Mouse (Mus musculus): ENCODE measurements around the gene Ppp4r4. TPM values are rescaled to one million over a fixed set of nuclear protein-coding genes. Genes with fewer than 3 reads are reported as not detected.

The Ppp4r4 gene
- polyA plus RNA-seq, 1 experiment = 0.09 TPM

GRCm38 (mm10) chr12:103543351-103543750 lies 11.3 kb downstream of the Ppp4r4 start:
- no peaks in the 10 kb centered on the region for H3K79me2 ChIP-seq (ENCODE audit: control insufficient read depth, insufficient read depth)
- no peaks in the 10 kb centered on the region for H3K79me3 ChIP-seq (ENCODE audit: low read depth)
- no peak overlapping the region for H3K4me3 ChIP-seq (ENCODE audit: insufficient read depth, poor library complexity, severe bottlenecking)
- no peaks in the 10 kb centered on the region for H3K27me3 ChIP-seq (ENCODE audit: control insufficient read depth, insufficient read depth, insufficient read length)
- no peak for TF ChIP-seq CTCF (IDR thresholded peaks at IDR 0.05; ENCODE audit: control insufficient read depth, insufficient read depth, insufficient read length)
- TF ChIP-seq FOSL1 (IDR thresholded peaks at IDR 0.05; ENCODE audit: insufficient read depth, low read length, poor library complexity, severe bottlenecking) = no peak
- no peak for TF ChIP-seq MYOD1 (IDR thresholded peaks at IDR 0.05; ENCODE audit: control insufficient read depth, insufficient read length, low read depth)
- no peak for TF ChIP-seq CEBPB (IDR thresholded peaks at IDR 0.05; ENCODE audit: low read depth)
- TF ChIP-seq MYOG (IDR thresholded peaks at IDR 0.05; ENCODE audit: control insufficient read depth, extremely low read depth, insufficient read length) = no peak
- TF ChIP-seq USF1 (IDR thresholded peaks at IDR 0.05; ENCODE audit: low read depth) = no peak
- no peak for TF ChIP-seq MAX (IDR thresholded peaks at IDR 0.05)
- H3K36me3 ChIP-seq (ENCODE audit: control insufficient read depth, insufficient read depth) = no peaks in the 10 kb centered on the region
- no peak overlapping the region for H3ac ChIP-seq (ENCODE audit: control insufficient read depth, insufficient read length, low read depth)

GRCm38 (mm10) chr12:103544213-103544612 lies 12.1 kb downstream of the Ppp4r4 start:
- Histone ChIP-seq H3K79me2 (ENCODE audit: control insufficient read depth, insufficient read depth) (no peaks in the 10 kb centered on the region), H3K79me3 (ENCODE audit: low read depth) (no peaks in the 10 kb centered on the region), H3K36me3 (ENCODE audit: control insufficient read depth, insufficient read depth) (no peaks in the 10 kb centered on the region), H3ac (ENCODE audit: control insufficient read depth, insufficient read length, low read depth) (no peak overlapping the region), H3K27me3 (ENCODE audit: control insufficient read depth, insufficient read depth, insufficient read length) (no peaks in the 10 kb centered on the region), H3K4me3 (ENCODE audit: insufficient read depth, poor library complexity, severe bottlenecking) (no peak overlapping the region)
- no peak for TF ChIP-seq CTCF (IDR thresholded peaks at IDR 0.05; ENCODE audit: control insufficient read depth, insufficient read depth, insufficient read length)
- no peak for TF ChIP-seq CEBPB (IDR thresholded peaks at IDR 0.05; ENCODE audit: low read depth)
- TF ChIP-seq MYOG (IDR thresholded peaks at IDR 0.05; ENCODE audit: control insufficient read depth, extremely low read depth, insufficient read length) = no peak
- no peak for TF ChIP-seq MYOD1 (IDR thresholded peaks at IDR 0.05; ENCODE audit: control insufficient read depth, insufficient read length, low read depth)
- TF ChIP-seq MAX (IDR thresholded peaks at IDR 0.05) = no peak
- TF ChIP-seq FOSL1 (IDR thresholded peaks at IDR 0.05; ENCODE audit: insufficient read depth, low read length, poor library complexity, severe bottlenecking) = no peak
- no peak for TF ChIP-seq USF1 (IDR thresholded peaks at IDR 0.05; ENCODE audit: low read depth)

DNA sequence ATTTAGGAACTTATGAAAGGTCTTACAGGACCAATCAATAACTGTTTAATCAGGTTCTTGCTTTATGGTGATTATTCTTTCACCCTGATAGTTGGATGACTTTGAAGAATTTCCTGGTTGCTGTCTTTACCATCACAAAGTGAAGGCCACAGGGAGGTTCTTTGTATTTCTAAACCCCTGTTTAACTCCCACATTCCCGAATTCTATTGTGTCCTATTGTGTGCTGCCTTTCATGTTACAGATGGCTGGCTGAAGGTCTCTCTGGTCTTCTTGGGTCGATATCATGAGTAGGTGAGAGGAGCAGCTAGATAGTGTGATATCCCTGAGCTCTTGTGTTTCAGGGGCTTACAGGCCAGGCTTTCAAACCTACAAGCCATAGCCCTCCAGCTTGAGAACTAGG lies 15.4 kb downstream of the Ppp4r4 start:
- no peaks in the 10 kb centered on the region for H3K27me3 ChIP-seq (ENCODE audit: control insufficient read depth, insufficient read depth, insufficient read length)
- H3K79me2 ChIP-seq (ENCODE audit: control insufficient read depth, insufficient read depth) = no peaks in the 10 kb centered on the region
- H3ac ChIP-seq (ENCODE audit: control insufficient read depth, insufficient read length, low read depth) = no peak overlapping the region
- no peaks in the 10 kb centered on the region for H3K36me3 ChIP-seq (ENCODE audit: control insufficient read depth, insufficient read depth)
- TF ChIP-seq CTCF (IDR thresholded peaks at IDR 0.05; ENCODE audit: control insufficient read depth, insufficient read depth, insufficient read length) = no peak
- H3K79me3 ChIP-seq (ENCODE audit: low read depth) = no peaks in the 10 kb centered on the region
- H3K4me3 ChIP-seq (ENCODE audit: insufficient read depth, poor library complexity, severe bottlenecking) = no peak overlapping the region

- Histone ChIP-seq H3K27me3 (ENCODE audit: control insufficient read depth, insufficient read depth, insufficient read length) (no peaks in the 10 kb centered on the region), H3ac (ENCODE audit: control insufficient read depth, insufficient read length, low read depth) (no peak overlapping the region), H3K4me3 (ENCODE audit: insufficient read depth, poor library complexity, severe bottlenecking) (no peak overlapping the region), H3K79me2 (ENCODE audit: control insufficient read depth, insufficient read depth) (no peaks in the 10 kb centered on the region), H3K36me3 (ENCODE audit: control insufficient read depth, insufficient read depth) (no peaks in the 10 kb centered on the region), H3K79me3 (ENCODE audit: low read depth) (no peaks in the 10 kb centered on the region)
- TF ChIP-seq USF1 (IDR thresholded peaks at IDR 0.05; ENCODE audit: low read depth) (no peak), MAX (IDR thresholded peaks at IDR 0.05) (no peak), CEBPB (IDR thresholded peaks at IDR 0.05; ENCODE audit: low read depth) (no peak), MYOG (IDR thresholded peaks at IDR 0.05; ENCODE audit: control insufficient read depth, extremely low read depth, insufficient read length) (no peak), CTCF (IDR thresholded peaks at IDR 0.05; ENCODE audit: control insufficient read depth, insufficient read depth, insufficient read length) (no peak), MYOD1 (IDR thresholded peaks at IDR 0.05; ENCODE audit: control insufficient read depth, insufficient read length, low read depth) (no peak), FOSL1 (IDR thresholded peaks at IDR 0.05; ENCODE audit: insufficient read depth, low read length, poor library complexity, severe bottlenecking) (no peak)
Observed at GRCm38 (mm10) chr12:103548526-103548925, 16.4 kb downstream of the Ppp4r4 start.

DNA sequence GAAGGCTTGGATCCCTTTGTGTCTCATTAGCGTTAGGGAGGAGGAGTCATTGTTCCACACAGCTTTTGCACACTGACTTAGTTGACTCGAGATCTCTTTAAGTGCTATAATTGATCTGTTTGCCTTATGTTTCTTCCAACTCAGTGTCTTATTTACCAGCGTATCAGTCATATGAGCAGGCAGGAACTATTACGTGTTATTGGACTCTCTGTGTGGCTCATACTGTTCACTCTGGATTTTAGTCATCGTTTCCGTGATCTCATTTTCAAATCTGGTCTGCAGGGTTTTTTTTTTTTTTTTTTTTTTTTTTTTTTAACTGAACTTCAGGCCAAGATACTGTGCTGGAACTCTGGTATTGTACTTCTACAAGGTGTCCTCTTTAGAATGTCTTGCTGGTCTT lies 18.0 kb downstream of the Ppp4r4 start:
- Histone ChIP-seq H3K4me3 (ENCODE audit: insufficient read depth, poor library complexity, severe bottlenecking) (no peak overlapping the region), H3K79me3 (ENCODE audit: low read depth) (no peaks in the 10 kb centered on the region), H3K27me3 (ENCODE audit: control insufficient read depth, insufficient read depth, insufficient read length) (no peaks in the 10 kb centered on the region), H3ac (ENCODE audit: control insufficient read depth, insufficient read length, low read depth) (no peak overlapping the region), H3K36me3 (ENCODE audit: control insufficient read depth, insufficient read depth) (no peaks in the 10 kb centered on the region), H3K79me2 (ENCODE audit: control insufficient read depth, insufficient read depth) (no peaks in the 10 kb centered on the region)
- TF ChIP-seq CEBPB (IDR thresholded peaks at IDR 0.05; ENCODE audit: low read depth) = no peak
- TF ChIP-seq MYOD1 (IDR thresholded peaks at IDR 0.05; ENCODE audit: control insufficient read depth, insufficient read length, low read depth) = no peak
- TF ChIP-seq MAX (IDR thresholded peaks at IDR 0.05) = no peak
- no peak for TF ChIP-seq MYOG (IDR thresholded peaks at IDR 0.05; ENCODE audit: control insufficient read depth, extremely low read depth, insufficient read length)
- TF ChIP-seq USF1 (IDR thresholded peaks at IDR 0.05; ENCODE audit: low read depth) = no peak
- TF ChIP-seq CTCF (IDR thresholded peaks at IDR 0.05; ENCODE audit: control insufficient read depth, insufficient read depth, insufficient read length) = no peak
- TF ChIP-seq FOSL1 (IDR thresholded peaks at IDR 0.05; ENCODE audit: insufficient read depth, low read length, poor library complexity, severe bottlenecking) = no peak

GRCm38 (mm10) chr12:103551422-103551821 lies 19.3 kb downstream of the Ppp4r4 start:
- no peaks in the 10 kb centered on the region for H3K79me3 ChIP-seq (ENCODE audit: low read depth)
- no peaks in the 10 kb centered on the region for H3K27me3 ChIP-seq (ENCODE audit: control insufficient read depth, insufficient read depth, insufficient read length)
- no peak overlapping the region for H3ac ChIP-seq (ENCODE audit: control insufficient read depth, insufficient read length, low read depth)
- H3K4me3 ChIP-seq (ENCODE audit: insufficient read depth, poor library complexity, severe bottlenecking) = no peak overlapping the region
- no peaks in the 10 kb centered on the region for H3K36me3 ChIP-seq (ENCODE audit: control insufficient read depth, insufficient read depth)
- no peak for TF ChIP-seq MAX (IDR thresholded peaks at IDR 0.05)
- TF ChIP-seq MYOG (IDR thresholded peaks at IDR 0.05; ENCODE audit: control insufficient read depth, extremely low read depth, insufficient read length) = no peak
- TF ChIP-seq CTCF (IDR thresholded peaks at IDR 0.05; ENCODE audit: control insufficient read depth, insufficient read depth, insufficient read length) = no peak
- no peak for TF ChIP-seq FOSL1 (IDR thresholded peaks at IDR 0.05; ENCODE audit: insufficient read depth, low read length, poor library complexity, severe bottlenecking)
- TF ChIP-seq USF1 (IDR thresholded peaks at IDR 0.05; ENCODE audit: low read depth) = no peak
- no peaks in the 10 kb centered on the region for H3K79me2 ChIP-seq (ENCODE audit: control insufficient read depth, insufficient read depth)

Data from C2C12 (cell line).